Mouse (Mus musculus) central nervous system, embryonic 14 days (tissue): ENCODE results near the gene Prss44. TPM values are rescaled to one million over a fixed set of nuclear protein-coding genes. Genes with fewer than 3 reads are reported as not detected.

Experiments used
- polyA plus RNA-seq: library from polyadenylated mRNA; depleted of rRNA; stranded (reverse); fragments of >200 nt; gene quantifications from 2 replicates; pipeline ENCODE4 v1.2.3, GENCODE M21; 2012; rRNA removed

Gene Prss44
- polyA plus RNA-seq: not detected in 2 replicates

DNA sequence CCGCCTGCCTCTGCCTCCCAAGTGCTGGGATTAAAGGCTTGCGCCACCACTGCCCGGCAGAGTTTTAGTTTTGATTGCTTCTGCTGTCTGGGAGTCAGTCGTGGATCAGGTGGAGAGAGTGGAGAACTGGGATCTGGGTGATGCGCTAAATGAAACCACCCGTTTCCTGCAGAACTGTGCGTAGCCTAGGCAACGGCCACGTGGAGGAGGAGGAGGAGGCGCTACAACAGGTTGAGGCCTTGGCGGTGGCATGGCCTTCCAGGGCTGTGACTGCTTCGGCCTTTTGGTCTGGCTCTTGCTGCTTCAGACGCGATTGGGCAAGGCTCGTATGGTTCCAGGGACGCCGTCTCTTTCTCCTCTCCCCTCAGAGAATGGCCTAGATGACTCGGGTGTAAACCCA is at the start of gene Prss44:
Prss44 (plus strand) TSS at position 206 of the 400 bp plus-strand sequence.

DNA sequence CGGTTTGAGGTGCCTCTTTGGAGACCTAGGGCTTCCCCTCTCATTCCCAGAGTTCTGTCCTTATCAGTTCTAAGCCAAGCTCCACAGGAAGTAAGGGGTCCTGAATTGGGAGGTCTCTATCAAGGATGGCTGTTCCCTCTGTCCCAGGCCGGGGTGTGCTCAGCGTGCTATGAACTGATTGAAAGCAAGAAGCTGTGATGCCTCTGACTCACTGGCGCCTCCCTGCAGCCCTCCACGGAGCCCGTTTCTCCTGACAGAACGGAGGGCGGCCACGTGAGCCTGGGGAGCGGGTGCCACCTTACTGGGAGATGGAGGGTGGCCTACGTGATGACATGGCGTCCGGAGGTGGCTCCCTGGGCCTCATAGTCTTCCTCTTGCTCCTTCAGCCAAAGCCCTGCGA is 15.9 kb upstream of the Prss44 start, which contains the start of gene Prss42:
Prss42 (plus strand) TSS at position 301 of the 400 bp plus-strand sequence.

DNA sequence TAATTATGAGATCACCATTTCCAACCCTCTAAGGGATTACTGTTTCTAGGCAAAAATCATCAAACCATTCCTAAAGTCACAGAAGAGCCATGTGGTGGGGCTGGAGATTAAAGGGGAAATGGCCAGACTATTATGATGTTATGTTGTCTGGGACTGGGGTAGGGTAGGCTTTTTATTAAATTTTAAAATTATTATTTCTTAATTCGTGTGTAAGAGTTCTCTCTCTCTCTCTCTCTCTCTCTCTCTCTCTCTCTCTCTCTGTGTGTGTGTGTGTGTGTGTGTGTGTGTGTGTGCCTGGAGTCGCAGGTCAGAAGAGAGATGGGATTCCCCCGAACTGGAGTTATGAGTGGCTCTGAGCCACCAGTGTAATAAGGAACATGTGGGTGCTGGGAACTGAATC is 12.6 kb downstream of the Prss44 start, which contains the start of gene Prss43:
Prss43 (plus strand) TSS at position 301 of the 400 bp plus-strand sequence.

DNA sequence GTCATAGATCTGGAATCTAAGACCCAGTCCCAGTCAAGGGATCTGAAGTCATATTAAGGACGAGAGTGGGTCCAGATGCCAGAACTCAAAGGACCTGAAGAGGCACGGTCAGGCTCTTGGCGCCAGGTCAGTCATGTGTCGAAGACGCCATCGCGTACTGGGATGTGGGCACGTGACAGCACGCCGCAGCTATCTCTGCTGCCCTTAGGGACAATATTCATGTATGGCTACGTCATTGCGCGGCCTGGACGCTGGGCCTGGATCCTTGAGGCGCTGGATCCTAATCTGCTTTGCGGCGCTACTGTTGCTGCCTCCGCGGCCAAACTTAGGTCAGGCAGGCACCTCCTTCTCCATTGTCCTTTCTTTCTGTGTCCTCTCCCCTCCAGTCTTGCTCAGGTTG is 20.6 kb downstream of the Prss44 start, which contains the start of gene Prss45:
Prss45 (plus strand) TSS at position 178 of the 400 bp plus-strand sequence.

GRCm38 (mm10) chr9:110844206-110844605 is 30.4 kb downstream of the Prss44 start, which contains the start of gene Prss46:
Gene Prss46, plus strand, starts transcription at chr9:110844506.

GRCm38 (mm10) chr9:110857781-110858472 is 44.1 kb downstream of the Prss44 start, which contains the start of gene Prss50:
Gene Prss50, plus strand, starts transcription at chr9:110857967.

Other genes starting within 250 kb of the Prss44 start
- gene Nradd, start 189.5 kb upstream of the Prss44 start, polyA plus RNA-seq: 27.8 and 30.0 TPM in 2 replicates
- gene Nbeal2, start 159.8 kb upstream of the Prss44 start, polyA plus RNA-seq: 10.3 and 11.3 TPM in 2 replicates
- 101 and 103 TPM in 2 replicates for gene Ccdc12, start 157.5 kb upstream of the Prss44 start, polyA plus RNA-seq
- gene Myl3, start 72.1 kb upstream of the Prss44 start, polyA plus RNA-seq: 0.39 and 5.7 TPM in 2 replicates
- 17.1 and 36.9 TPM in 2 replicates for gene Pth1r, start 66.8 kb upstream of the Prss44 start, polyA plus RNA-seq
- not detected in 2 replicates for gene Prss42, start 15.8 kb upstream of the Prss44 start, polyA plus RNA-seq
- not detected in 2 replicates for gene Prss43, start 12.7 kb downstream of the Prss44 start, polyA plus RNA-seq
- gene Prss45, start 20.6 kb downstream of the Prss44 start, polyA plus RNA-seq: 0.09 and 0.11 TPM in 2 replicates
- 0.04 TPM in 1 of 2 replicates, not detected in the other for gene Prss46, start 30.5 kb downstream of the Prss44 start, polyA plus RNA-seq
- 0.06 and 0.12 TPM in 2 replicates for gene Prss50, start 44.0 kb downstream of the Prss44 start, polyA plus RNA-seq
- 2.9 and 3.0 TPM in 2 replicates for gene Als2cl, start 65.9 kb downstream of the Prss44 start, polyA plus RNA-seq
- 0.77 and 1.0 TPM in 2 replicates for gene Tmie, start 66.1 kb downstream of the Prss44 start, polyA plus RNA-seq
- not detected in 2 replicates for gene Fam240a, start 102.9 kb downstream of the Prss44 start, polyA plus RNA-seq
- gene Tdgf1, start 132.2 kb downstream of the Prss44 start, polyA plus RNA-seq: 0.12 and 0.35 TPM in 2 replicates
- gene Lrrc2, start 137.6 kb downstream of the Prss44 start, polyA plus RNA-seq: 0.15 and 0.23 TPM in 2 replicates
- 0.17 TPM in 1 of 2 replicates, not detected in the other for gene Rtp3, start 176.6 kb downstream of the Prss44 start, polyA plus RNA-seq
- 0.29 and 0.38 TPM in 2 replicates for gene Ltf, start 205.3 kb downstream of the Prss44 start, polyA plus RNA-seq
- gene Ccrl2, start 243.5 kb downstream of the Prss44 start, polyA plus RNA-seq: 0.99 and 1.00 TPM in 2 replicates